Mouse (Mus musculus): ENCODE measurements at regions not wholly inside any gene's neighbourhood (a gene's known extent, or its start where the extent isn't known, plus 50 kb on each side); places are given as distances from the start of the nearest gene placed in this dataset.

DNA sequence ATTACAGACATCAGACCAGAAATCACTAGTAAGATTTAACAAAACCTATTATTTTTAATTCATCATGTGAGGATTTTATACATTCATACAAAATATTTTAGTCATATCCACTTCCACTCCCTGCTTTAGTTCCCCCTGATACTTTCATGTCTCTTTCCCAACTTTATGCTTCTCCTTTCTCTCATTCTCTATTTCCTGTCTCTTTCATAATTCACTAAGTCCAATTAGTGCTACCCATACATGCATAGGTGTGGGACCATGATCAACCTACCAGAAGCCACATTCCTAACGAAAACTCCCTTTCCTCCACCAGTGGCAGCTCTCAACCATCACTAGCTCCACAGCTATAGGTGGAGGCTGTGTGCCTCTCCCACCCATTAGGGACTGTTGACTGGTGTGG is 70.9 kb downstream of the Gm13691 start:
- TF ChIP-seq TAL1 (IDR thresholded peaks at IDR 0.05; ENCODE audit: low read length) (no peak), GATA1 (IDR thresholded peaks at IDR 0.05; ENCODE audit: low read length) (no peak)

Measured in erythroblast, embryonic 14.5 days (primary cell).